Mouse (Mus musculus): Measurements from ENCODE around the gene Sh3bgrl2.

DNA sequence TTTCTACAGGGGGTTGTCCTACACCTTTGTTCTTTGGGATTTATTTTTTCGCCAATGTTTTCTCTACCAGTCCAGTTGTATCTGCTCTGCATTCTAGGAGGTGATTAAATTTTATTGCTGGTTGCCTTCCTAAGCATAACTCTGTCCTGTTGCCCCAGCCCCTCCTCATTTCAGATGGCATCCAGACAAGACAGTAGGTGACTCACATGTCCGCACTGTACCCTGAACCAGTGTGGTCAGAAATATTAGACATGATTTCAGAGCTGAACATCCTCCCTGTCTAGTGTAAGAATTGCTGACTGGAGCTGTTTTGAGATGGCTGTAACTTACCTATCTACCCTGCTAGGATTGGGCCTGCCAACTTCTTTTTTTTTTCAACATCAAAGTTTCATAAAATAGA is 40.9 kb downstream of the Sh3bgrl2 start:
- TF ChIP-seq CTCF (IDR thresholded peaks at IDR 0.05; ENCODE audit: control insufficient read depth, insufficient read depth, insufficient replicate concordance, low read depth, low read length), result no peak
- TF ChIP-seq POLR2A (IDR thresholded peaks at IDR 0.05; ENCODE audit: control insufficient read depth, low read depth, low read length), result no peak

Measured in testis, adult 2 months (tissue).